Mouse (Mus musculus): ENCODE results near the gene Palm3. TPM values are rescaled to one million over a fixed set of nuclear protein-coding genes. Genes with fewer than 3 reads are reported as not detected.
"Not testable (repeated sequence)": the region's sequence is repeated elsewhere in the genome, so short reads cannot be mapped to it uniquely, and the experiment has no call there.

The Palm3 gene
- polyA plus RNA-seq, 1 experiment, result 0.32 TPM

DNA sequence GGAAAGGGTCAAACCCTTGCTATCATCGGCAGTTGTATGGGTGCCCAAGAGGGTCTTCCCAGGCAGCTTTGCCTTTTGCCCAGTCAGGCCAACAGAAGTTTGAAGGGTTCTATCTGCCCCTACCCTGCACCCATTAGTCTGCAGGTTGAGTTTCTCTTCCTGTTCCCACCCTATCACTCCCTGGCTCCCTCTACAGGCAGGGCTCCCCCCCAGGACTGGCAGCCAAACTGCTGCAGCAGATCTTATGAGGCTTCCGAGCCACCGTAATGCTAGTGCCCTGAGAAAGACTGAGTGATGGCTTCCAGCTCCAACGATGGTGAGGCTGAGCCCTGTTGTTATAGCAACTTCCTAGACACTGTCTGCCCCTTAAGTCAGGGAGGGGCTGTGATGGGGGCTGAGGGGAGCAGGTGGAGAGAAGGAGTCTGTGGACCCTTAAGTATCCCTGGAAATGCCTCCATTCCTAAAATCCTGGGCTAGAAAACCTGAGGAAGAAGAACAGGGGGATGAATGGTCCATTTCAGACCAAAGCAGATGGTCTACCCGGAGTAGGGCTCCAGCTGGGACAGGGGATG is 44.4 kb upstream of the Palm3 start:
- H3K36me3 ChIP-seq (ENCODE audit: control insufficient read depth, insufficient read depth, low read length), result no peaks in the 10 kb centered on the region
- H3K27ac ChIP-seq (ENCODE audit: control insufficient read depth, insufficient read depth, low read length), result no peak overlapping the region
- 94% methylated on average over 5 of the region's 5 CpGs for WGBS
- DNase-seq, result peak; percentile 20
- H3K4me1 ChIP-seq (replicated peaks; ENCODE audit: control insufficient read depth, insufficient read depth, low read length), result peaks cover 28% of the 10 kb centered on the region
- no peak for TF ChIP-seq CTCF (IDR thresholded peaks at IDR 0.05; ENCODE audit: borderline replicate concordance, control insufficient read depth, extremely low read depth, insufficient read depth, low read length, poor library complexity)
- no peak for TF ChIP-seq POLR2A (IDR thresholded peaks at IDR 0.05; ENCODE audit: control insufficient read depth, extremely low read depth, insufficient read depth, low read length, poor library complexity)
- H3K27me3 ChIP-seq (ENCODE audit: control insufficient read depth, insufficient read depth, low read length), result no peaks in the 10 kb centered on the region
- no peak overlapping the region for H3K4me3 ChIP-seq (ENCODE audit: control insufficient read depth, insufficient read depth, low read length)

DNA sequence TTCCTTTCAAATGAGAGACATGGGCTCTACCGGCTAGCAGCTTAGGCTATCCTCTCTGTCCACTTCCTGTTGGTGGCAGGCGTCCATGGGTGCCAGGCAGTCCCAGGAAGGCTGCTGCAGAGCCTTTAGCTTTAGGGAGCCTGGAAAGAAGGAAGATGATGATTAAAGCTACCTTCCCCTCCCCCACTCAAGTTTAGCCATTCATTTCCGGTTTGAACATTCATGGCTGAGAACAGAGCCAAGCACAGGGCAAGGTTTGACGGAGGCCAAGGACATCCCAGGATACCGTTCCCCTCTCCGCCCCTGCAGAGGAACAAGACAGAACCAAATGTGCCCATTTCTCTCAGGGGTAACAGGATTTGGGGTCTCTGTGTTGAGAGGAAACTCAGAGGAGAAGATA is 43.6 kb upstream of the Palm3 start:
- no peak overlapping the region for H3K27ac ChIP-seq (ENCODE audit: control insufficient read depth, insufficient read depth, low read length)
- no peak overlapping the region for H3K4me3 ChIP-seq (ENCODE audit: control insufficient read depth, insufficient read depth, low read length)
- H3K36me3 ChIP-seq (ENCODE audit: control insufficient read depth, insufficient read depth, low read length), result no peaks in the 10 kb centered on the region
- TF ChIP-seq POLR2A (IDR thresholded peaks at IDR 0.05; ENCODE audit: control insufficient read depth, extremely low read depth, insufficient read depth, low read length, poor library complexity), result no peak
- no peak for TF ChIP-seq CTCF (IDR thresholded peaks at IDR 0.05; ENCODE audit: borderline replicate concordance, control insufficient read depth, extremely low read depth, insufficient read depth, low read length, poor library complexity)
- 65% methylated on average over 6 of the region's 6 CpGs for WGBS
- H3K4me1 ChIP-seq (replicated peaks; ENCODE audit: control insufficient read depth, insufficient read depth, low read length), result peaks cover 25% of the 10 kb centered on the region
- no peaks in the 10 kb centered on the region for H3K27me3 ChIP-seq (ENCODE audit: control insufficient read depth, insufficient read depth, low read length)
- no peak for DNase-seq

DNA sequence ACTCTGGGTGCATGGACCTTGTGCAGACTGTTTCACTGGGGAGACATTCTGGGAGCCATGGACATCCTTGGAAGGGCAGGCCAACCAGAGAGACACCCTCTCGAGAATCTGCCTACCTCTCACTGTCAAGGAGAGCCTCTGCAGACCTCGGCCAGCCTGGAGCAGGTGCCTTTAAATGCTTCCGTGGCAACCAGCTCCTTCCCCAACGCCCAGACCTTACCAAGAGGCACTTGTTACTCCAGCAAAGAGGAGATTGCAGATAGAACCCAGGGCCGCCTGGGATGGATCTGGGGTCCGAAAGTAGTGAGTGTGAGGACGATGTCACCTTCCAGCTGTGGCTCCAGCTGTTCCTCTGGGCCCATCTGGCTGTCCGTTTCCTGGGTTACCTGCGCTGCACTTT is 43.1 kb upstream of the Palm3 start:
- Histone ChIP-seq H3K27me3 (ENCODE audit: control insufficient read depth, insufficient read depth, low read length) (no peaks in the 10 kb centered on the region), H3K4me1 (replicated peaks; ENCODE audit: control insufficient read depth, insufficient read depth, low read length) (peaks cover 25% of the 10 kb centered on the region), H3K27ac (ENCODE audit: control insufficient read depth, insufficient read depth, low read length) (no peak overlapping the region), H3K4me3 (ENCODE audit: control insufficient read depth, insufficient read depth, low read length) (no peak overlapping the region), H3K36me3 (ENCODE audit: control insufficient read depth, insufficient read depth, low read length) (no peaks in the 10 kb centered on the region)
- TF ChIP-seq POLR2A (IDR thresholded peaks at IDR 0.05; ENCODE audit: control insufficient read depth, extremely low read depth, insufficient read depth, low read length, poor library complexity) (no peak), CTCF (IDR thresholded peaks at IDR 0.05; ENCODE audit: borderline replicate concordance, control insufficient read depth, extremely low read depth, insufficient read depth, low read length, poor library complexity) (no peak)
- WGBS, result 93% methylated on average over 9 of the region's 9 CpGs
- DNase-seq, result no peak

DNA sequence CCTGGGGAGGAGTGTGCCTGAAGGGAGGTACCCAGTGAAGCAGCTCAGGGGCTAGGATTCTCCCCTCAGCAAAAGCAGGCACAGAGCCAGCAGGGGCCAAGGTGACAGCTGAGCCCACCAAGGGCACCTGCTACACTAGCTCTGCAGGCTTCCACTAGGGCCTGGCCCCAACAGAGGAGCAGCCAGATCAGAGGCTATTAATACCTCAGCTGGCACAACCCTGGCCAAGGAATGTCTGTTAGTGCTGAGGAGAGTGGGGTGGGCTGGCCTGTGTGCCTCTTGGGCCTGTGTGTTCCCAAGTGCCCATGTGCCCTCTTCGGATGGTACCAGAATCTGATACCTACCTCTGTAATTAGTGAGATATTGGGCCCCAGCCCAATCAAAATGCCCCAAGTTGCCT is 41.0 kb upstream of the Palm3 start:
- H3K36me3 ChIP-seq (ENCODE audit: control insufficient read depth, insufficient read depth, low read length), result no peaks in the 10 kb centered on the region
- DNase-seq, result no peak
- no peak overlapping the region for H3K27ac ChIP-seq (ENCODE audit: control insufficient read depth, insufficient read depth, low read length)
- H3K4me1 ChIP-seq (replicated peaks; ENCODE audit: control insufficient read depth, insufficient read depth, low read length), result peaks cover 14% of the 10 kb centered on the region
- no peak overlapping the region for H3K4me3 ChIP-seq (ENCODE audit: control insufficient read depth, insufficient read depth, low read length)
- TF ChIP-seq CTCF (IDR thresholded peaks at IDR 0.05; ENCODE audit: borderline replicate concordance, control insufficient read depth, extremely low read depth, insufficient read depth, low read length, poor library complexity), result no peak
- no peak for TF ChIP-seq POLR2A (IDR thresholded peaks at IDR 0.05; ENCODE audit: control insufficient read depth, extremely low read depth, insufficient read depth, low read length, poor library complexity)
- H3K27me3 ChIP-seq (ENCODE audit: control insufficient read depth, insufficient read depth, low read length), result no peaks in the 10 kb centered on the region
- WGBS, result 92% methylated on average over 1 of the region's 1 CpGs

DNA sequence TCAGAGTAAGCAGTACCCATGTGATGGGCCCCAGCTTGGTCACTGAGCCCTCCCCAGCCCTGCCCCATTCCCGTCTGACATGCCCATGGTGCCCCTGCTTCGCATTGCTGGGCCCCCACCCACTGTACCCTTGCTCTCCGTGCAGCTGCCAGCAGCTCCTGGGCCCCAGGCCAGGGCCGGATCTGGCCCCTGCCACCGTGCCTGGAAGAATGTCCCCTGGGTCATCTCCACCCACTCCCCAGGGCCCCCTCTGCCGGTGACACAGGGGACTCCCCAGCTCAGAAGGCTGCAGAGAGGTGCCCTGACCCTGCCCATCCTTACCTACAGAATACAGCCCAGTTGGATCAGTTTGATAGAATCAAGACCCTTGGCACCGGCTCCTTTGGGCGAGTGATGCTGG is 40.4 kb upstream of the Palm3 start:
- peaks cover 14% of the 10 kb centered on the region for H3K4me1 ChIP-seq (replicated peaks; ENCODE audit: control insufficient read depth, insufficient read depth, low read length)
- H3K27ac ChIP-seq (ENCODE audit: control insufficient read depth, insufficient read depth, low read length), result no peak overlapping the region
- no peaks in the 10 kb centered on the region for H3K36me3 ChIP-seq (ENCODE audit: control insufficient read depth, insufficient read depth, low read length)
- WGBS, result 92% methylated on average over 8 of the region's 8 CpGs
- H3K27me3 ChIP-seq (ENCODE audit: control insufficient read depth, insufficient read depth, low read length), result no peaks in the 10 kb centered on the region
- no peak for DNase-seq
- no peak overlapping the region for H3K4me3 ChIP-seq (ENCODE audit: control insufficient read depth, insufficient read depth, low read length)
- TF ChIP-seq POLR2A (IDR thresholded peaks at IDR 0.05; ENCODE audit: control insufficient read depth, extremely low read depth, insufficient read depth, low read length, poor library complexity), result no peak
- TF ChIP-seq CTCF (IDR thresholded peaks at IDR 0.05; ENCODE audit: borderline replicate concordance, control insufficient read depth, extremely low read depth, insufficient read depth, low read length, poor library complexity), result no peak

DNA sequence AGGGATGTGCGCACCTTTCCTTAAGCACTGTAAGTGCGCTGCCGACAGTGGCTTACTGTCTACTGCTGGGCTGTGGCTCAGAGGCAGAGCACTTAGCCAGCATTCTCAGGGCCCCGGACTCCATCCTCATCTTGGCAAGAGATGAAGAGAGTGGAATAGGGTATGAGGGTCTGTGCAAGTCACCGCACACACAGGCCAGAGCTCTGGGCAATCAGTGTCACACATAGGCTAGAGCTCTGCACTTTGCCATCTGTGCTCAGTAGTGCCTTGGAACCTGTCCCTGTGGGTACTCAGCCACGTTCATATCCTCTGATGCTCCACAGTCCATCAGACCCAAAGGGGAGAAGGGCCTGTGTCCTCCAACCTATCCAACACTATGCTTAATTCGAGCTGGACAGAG is 39.7 kb upstream of the Palm3 start:
- Histone ChIP-seq H3K4me1 (replicated peaks; ENCODE audit: control insufficient read depth, insufficient read depth, low read length) (peaks cover 14% of the 10 kb centered on the region), H3K36me3 (ENCODE audit: control insufficient read depth, insufficient read depth, low read length) (peaks cover under 1% of the 10 kb centered on the region), H3K27ac (ENCODE audit: control insufficient read depth, insufficient read depth, low read length) (no peak overlapping the region), H3K4me3 (ENCODE audit: control insufficient read depth, insufficient read depth, low read length) (no peak overlapping the region), H3K27me3 (ENCODE audit: control insufficient read depth, insufficient read depth, low read length) (no peaks in the 10 kb centered on the region)
- WGBS, result 95% methylated on average over 7 of the region's 7 CpGs
- DNase-seq, result no peak
- TF ChIP-seq POLR2A (IDR thresholded peaks at IDR 0.05; ENCODE audit: control insufficient read depth, extremely low read depth, insufficient read depth, low read length, poor library complexity), result no peak
- TF ChIP-seq CTCF (IDR thresholded peaks at IDR 0.05; ENCODE audit: borderline replicate concordance, control insufficient read depth, extremely low read depth, insufficient read depth, low read length, poor library complexity), result no peak

DNA sequence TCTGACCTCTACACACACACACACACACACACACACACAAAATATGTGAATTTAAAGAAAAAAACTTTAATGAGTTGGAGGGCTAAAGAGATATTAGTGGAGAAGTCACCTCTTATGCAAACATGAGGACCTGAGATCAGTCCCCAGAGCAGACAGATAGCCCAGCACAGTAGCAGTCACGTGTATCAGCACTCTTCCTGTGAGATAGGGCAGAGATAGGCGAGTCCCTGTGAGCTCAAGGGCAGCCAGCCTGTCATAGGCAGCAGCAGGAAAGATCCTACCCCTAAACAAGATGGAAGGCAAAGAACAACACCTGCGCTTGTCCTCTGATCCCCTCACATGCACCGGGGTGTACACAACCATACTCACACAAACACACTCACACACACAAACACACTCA is 38.8 kb upstream of the Palm3 start:
- 93% methylated on average over 4 of the region's 4 CpGs for WGBS
- Histone ChIP-seq H3K27ac (ENCODE audit: control insufficient read depth, insufficient read depth, low read length) (no peak overlapping the region), H3K4me1 (replicated peaks; ENCODE audit: control insufficient read depth, insufficient read depth, low read length) (peaks cover 8% of the 10 kb centered on the region), H3K4me3 (ENCODE audit: control insufficient read depth, insufficient read depth, low read length) (no peak overlapping the region), H3K36me3 (ENCODE audit: control insufficient read depth, insufficient read depth, low read length) (peaks cover 7% of the 10 kb centered on the region), H3K27me3 (ENCODE audit: control insufficient read depth, insufficient read depth, low read length) (no peaks in the 10 kb centered on the region)
- no peak for TF ChIP-seq CTCF (IDR thresholded peaks at IDR 0.05; ENCODE audit: borderline replicate concordance, control insufficient read depth, extremely low read depth, insufficient read depth, low read length, poor library complexity)
- TF ChIP-seq POLR2A (IDR thresholded peaks at IDR 0.05; ENCODE audit: control insufficient read depth, extremely low read depth, insufficient read depth, low read length, poor library complexity), result no peak
- DNase-seq, result no peak

DNA sequence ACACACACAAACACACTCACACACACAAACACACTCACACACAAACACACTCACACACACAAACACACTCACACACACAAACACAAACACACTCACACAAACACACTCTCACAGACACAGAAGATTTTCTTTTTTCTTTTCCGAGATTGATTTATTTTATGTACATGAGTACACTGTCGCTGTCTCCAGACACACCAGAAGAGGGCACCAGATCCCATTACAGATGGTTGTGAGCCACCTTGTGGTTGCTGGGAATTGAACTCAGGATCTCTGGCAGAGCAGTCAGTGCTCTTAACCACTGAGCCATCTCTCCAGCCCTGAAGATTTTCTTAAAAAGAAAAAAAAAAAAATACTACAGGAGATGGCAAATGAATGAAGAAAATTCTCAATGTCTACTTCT is 38.0 kb upstream of the Palm3 start:
- H3K36me3 ChIP-seq (ENCODE audit: control insufficient read depth, insufficient read depth, low read length), result peaks cover 13% of the 10 kb centered on the region
- DNase-seq; H3K27ac ChIP-seq (ENCODE audit: control insufficient read depth, insufficient read depth, low read length); H3K4me1 ChIP-seq (replicated peaks; ENCODE audit: control insufficient read depth, insufficient read depth, low read length); H3K27me3 ChIP-seq (ENCODE audit: control insufficient read depth, insufficient read depth, low read length); H3K4me3 ChIP-seq (ENCODE audit: control insufficient read depth, insufficient read depth, low read length): not testable (repeated sequence)
- WGBS, result 96% methylated on average over 2 of the region's 2 CpGs

Measured in thymus, adult 2 months (tissue).